Mouse (Mus musculus) hindbrain, embryonic 11.5 days (tissue): ENCODE measurements around the gene Sycn. TPM values are rescaled to one million over a fixed set of nuclear protein-coding genes. Genes with fewer than 3 reads are reported as not detected.

Experiments used
- ATAC-seq: fragments of 200-750 bp; cut with Nextera tagmentation; 2 replicates; pipeline ENCODE4 v1.8.0; 2017; ENCODE audit warnings: mild to moderate bottlenecking, moderate TSS enrichment, moderate library complexity; ENCODE audit not compliant: low FRiP score
- DNase-seq: peaks from one replicate; pipeline ENCODE4 v3.0.0-alpha.2; 2015; ENCODE audit warnings: low spot score
- H3K27ac ChIP-seq: fragments of 300-500 bp; sonication (generic); 2 replicates; pipeline ENCODE4 v1.5.1; 2014; ENCODE audit warnings: mild to moderate bottlenecking, low read depth, low read length
- H3K27me3 ChIP-seq: fragments of 300-500 bp; sonication (generic); 2 replicates; pipeline ENCODE4 v1.6.1; 2014; ENCODE audit warnings: mild to moderate bottlenecking, low read length, moderate library complexity, mixed read lengths; ENCODE audit not compliant: control insufficient read depth, insufficient read depth
- H3K36me3 ChIP-seq: fragments of 300-500 bp; sonication (generic); 2 replicates; pipeline ENCODE4 v1.6.1; 2014; ENCODE audit warnings: mild to moderate bottlenecking, low read length, moderate library complexity, mixed read lengths; ENCODE audit not compliant: control insufficient read depth, insufficient read depth
- H3K4me1 ChIP-seq: fragments of 300-500 bp; sonication (generic); replicated peaks from 2 replicates; pipeline ENCODE4 v1.6.1; 2014; ENCODE audit warnings: low read length, mixed read lengths; ENCODE audit not compliant: control insufficient read depth, insufficient read depth
- H3K4me2 ChIP-seq: fragments of 300-500 bp; sonication (generic); replicated peaks from 2 replicates; pipeline ENCODE4 v1.6.1; 2014; ENCODE audit warnings: mild to moderate bottlenecking, low read depth, low read length
- H3K4me3 ChIP-seq: fragments of 300-500 bp; sonication (generic); 2 replicates; pipeline ENCODE4 v1.5.1; 2014; ENCODE audit warnings: low read depth, low read length
- H3K9ac ChIP-seq: fragments of 300-500 bp; sonication (generic); 2 replicates; pipeline ENCODE4 v1.6.1; 2014; ENCODE audit warnings: low read depth, low read length
- H3K9me3 ChIP-seq: fragments of 300-500 bp; sonication (generic); 2 replicates; pipeline ENCODE4 v1.6.1; 2016; ENCODE audit warnings: low read length; ENCODE audit not compliant: control insufficient read depth
- WGBS: fragments of 180-500 bp; shearing (Covaris S2); extraction: QIAGEN DNeasy Blood & Tissue Kit; methylation state at CpG from one replicate; pipeline ENCODE4 v1.1.7; 2014; 5-methylcytosine and 5-hydroxymethylcytosine counted together
- polyA plus RNA-seq: library from polyadenylated mRNA; unstranded; fragments of >200 nt; fragmentation: Nextera tagmentation; extraction: Ambion mirVana; gene quantifications from 2 replicates; pipeline ENCODE4 v1.2.1, GENCODE M21; 2014

Sycn gene
- polyA plus RNA-seq, 1 experiment from 2014 or later = not detected

DNA sequence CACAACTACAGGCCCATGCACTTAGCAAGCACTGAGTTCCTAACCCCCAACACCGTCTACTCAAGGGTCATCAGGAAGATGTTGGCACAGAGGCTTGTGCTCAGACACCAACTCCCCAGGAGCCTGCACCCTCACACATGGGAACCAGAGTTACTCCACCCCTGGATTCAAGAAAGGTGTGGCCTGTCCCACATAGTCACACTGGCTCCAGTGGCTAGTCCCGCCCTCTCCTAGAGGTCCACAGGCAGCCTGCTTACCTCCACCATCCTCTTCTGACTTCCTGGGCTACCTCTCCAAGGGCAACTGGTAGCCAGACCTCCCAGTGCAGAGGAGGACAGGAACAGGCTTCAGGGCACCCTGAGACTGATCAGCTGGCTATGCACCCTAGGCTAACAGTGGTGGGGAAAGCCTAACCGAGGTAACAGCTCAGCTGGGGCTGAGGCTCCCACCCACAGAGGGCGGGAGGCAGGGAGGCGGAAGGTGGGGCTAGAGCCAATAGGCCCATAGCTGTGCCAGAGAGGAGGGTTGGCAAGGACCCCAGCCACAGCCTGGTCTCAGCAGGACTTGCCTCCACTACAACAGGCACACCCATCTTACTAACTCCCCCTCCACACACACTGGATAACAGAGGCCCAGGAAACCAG lies 35.7 kb downstream of the Sycn start:
- Histone ChIP-seq H3K4me1 (no peaks in the 10 kb centered on the region), H3K36me3 (no peaks in the 10 kb centered on the region), H3K4me2 (no peak overlapping the region), H3K27me3 (no peaks in the 10 kb centered on the region), H3K4me3 (no peak overlapping the region), H3K9ac (no peak overlapping the region), H3K9me3 (no peaks in the 10 kb centered on the region), H3K27ac (no peak overlapping the region)
- no peak for DNase-seq
- ATAC-seq = no peak
- 66% methylated on average over 5 of the region's 5 CpGs for WGBS

DNA sequence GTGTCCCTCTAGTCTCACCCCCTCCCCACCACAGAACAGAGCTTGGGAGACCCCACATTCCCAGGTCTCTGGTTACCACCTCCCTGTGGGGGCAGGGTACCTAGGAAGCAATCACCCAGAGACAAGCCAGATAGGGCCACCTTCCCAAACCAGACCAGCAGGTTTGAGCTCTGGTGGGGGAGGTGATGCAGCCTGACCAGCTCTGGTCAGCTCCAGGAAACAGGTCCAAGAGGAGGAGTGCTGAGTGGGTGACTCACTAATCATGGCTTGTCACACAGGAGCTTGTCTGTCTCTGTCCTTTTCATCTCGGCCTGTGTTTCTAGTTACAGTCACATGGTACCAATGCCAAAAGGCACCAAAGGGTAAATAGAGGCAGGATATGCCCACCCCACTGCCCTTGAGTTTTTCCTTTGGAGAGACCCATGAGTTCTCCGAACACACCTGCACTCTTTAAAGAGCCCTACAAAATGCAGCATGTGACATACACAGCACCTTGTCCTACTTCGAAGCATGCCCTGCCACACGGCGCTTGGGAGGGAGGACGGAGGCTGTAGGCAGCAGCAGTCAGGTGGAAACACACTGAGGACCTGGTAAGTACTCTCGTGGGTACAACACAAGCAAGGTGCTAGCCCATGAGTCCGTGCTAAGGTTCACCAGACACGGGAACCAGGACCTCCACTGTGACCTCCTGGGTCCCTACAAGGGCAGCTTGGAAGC lies 37.3 kb downstream of the Sycn start:
- no peaks in the 10 kb centered on the region for H3K4me1 ChIP-seq
- WGBS = 81% methylated on average over 9 of the region's 9 CpGs
- H3K27ac ChIP-seq = no peak overlapping the region
- no peaks in the 10 kb centered on the region for H3K36me3 ChIP-seq
- H3K4me3 ChIP-seq = no peak overlapping the region
- no peaks in the 10 kb centered on the region for H3K27me3 ChIP-seq
- ATAC-seq = no peak
- H3K9me3 ChIP-seq = no peaks in the 10 kb centered on the region
- H3K9ac ChIP-seq = no peak overlapping the region
- no peak for DNase-seq
- no peak overlapping the region for H3K4me2 ChIP-seq

DNA sequence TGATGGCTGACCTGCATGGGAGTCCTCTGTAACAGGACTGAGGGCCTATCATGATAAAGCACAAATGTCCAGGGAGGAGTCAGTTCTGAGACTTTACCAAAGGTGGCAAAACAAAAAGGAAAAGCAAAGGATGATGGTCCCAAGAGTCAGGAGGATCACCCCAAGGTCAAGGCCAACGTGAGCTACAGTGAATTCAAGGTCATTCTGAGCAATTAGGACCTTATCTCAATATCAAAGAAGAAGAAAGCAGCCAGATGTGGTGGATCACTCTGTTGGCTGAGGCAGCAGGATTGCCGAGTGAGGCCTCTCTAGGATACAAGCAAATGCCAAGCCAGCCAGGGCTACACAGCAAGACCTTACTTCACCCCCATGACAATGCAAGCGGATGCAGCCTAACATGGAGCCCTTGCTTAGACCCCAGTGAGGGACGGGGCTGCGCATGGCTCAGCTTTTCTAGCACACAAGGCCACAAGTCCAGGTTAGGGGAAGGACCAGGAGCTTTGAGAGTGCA lies 37.9 kb downstream of the Sycn start:
- ATAC-seq (no peak), DNase-seq (no peak)
- 80% methylated on average over 5 of the region's 5 CpGs for WGBS
- Histone ChIP-seq H3K27ac (no peak overlapping the region), H3K36me3 (no peaks in the 10 kb centered on the region), H3K4me3 (no peak overlapping the region), H3K9ac (no peak overlapping the region), H3K27me3 (no peaks in the 10 kb centered on the region), H3K4me2 (no peak overlapping the region), H3K4me1 (no peaks in the 10 kb centered on the region), H3K9me3 (no peaks in the 10 kb centered on the region)

DNA sequence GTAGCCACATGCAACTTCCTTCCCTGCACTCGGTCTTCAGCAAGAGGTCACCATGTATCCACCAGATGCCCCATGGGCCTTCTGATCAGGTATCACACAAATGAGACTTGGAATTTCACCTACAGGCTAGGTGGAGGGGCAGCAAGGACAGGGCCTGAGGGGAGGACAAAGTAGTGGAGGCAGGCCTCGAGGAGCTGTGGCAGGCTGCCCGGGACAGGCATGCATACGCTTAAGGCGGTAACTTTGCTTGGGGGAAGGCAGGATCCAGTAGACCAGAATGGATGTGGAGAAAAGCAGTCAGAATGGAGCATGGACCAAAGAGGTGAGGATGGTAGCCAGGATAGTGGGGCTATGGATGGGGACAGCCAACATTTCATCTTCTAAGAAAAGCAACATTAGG lies 39.1 kb downstream of the Sycn start:
- Histone ChIP-seq H3K9ac (no peak overlapping the region), H3K9me3 (no peaks in the 10 kb centered on the region), H3K4me2 (no peak overlapping the region), H3K4me1 (no peaks in the 10 kb centered on the region), H3K27me3 (no peaks in the 10 kb centered on the region), H3K36me3 (no peaks in the 10 kb centered on the region), H3K4me3 (no peak overlapping the region), H3K27ac (no peak overlapping the region)
- no peak for ATAC-seq
- 76% methylated on average over 5 of the region's 5 CpGs for WGBS
- DNase-seq = no peak

DNA sequence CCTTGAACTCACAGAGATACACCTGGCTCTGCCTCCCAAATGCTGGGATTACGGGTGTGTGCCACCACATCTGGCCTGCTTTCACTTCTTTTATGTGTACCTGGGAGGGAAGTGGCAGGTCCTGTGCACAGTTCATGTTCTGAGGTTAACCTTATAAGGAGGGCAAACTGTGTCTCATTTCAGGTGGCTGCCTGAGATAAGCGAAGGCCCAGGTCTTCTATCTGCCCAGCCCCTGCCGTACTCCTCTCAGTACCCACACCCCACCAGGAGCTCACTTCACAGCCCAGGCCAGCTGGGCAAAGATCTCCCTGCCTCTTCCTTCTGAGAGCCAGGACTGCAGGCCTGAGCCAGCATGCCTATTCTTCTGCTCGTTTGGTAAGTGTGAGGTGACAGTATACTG lies 41.0 kb downstream of the Sycn start:
- ATAC-seq (no peak), DNase-seq (no peak)

DNA sequence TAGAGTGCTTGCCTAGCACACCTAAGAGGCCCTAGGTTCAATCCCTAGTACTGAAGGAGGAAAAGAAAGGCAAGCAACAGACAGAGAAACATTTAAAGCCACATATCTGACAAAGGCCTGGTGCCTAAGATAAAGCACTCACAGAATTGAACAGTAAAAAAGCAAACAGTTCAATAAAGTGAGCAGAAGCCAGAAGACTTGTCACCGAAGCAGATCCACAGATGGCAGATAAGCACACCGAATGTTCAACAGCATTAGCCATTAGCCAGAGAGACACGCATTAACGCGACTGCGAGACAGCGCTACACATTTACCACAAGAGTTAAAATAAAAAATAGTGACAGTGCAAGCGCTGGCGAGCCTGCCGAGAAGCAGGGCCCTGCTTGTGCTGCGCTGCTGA lies 42.2 kb downstream of the Sycn start:
- DNase-seq = no peak
- Histone ChIP-seq H3K4me2 (no peak overlapping the region), H3K27ac (no peak overlapping the region), H3K36me3 (no peaks in the 10 kb centered on the region), H3K9ac (no peak overlapping the region), H3K27me3 (no peaks in the 10 kb centered on the region), H3K4me1 (peaks cover 7% of the 10 kb centered on the region), H3K4me3 (no peak overlapping the region), H3K9me3 (no peaks in the 10 kb centered on the region)
- no peak for ATAC-seq
- WGBS = 92% methylated on average over 11 of the region's 11 CpGs

More for the DNA sequence above, 41.0 kb downstream of the Sycn start:
- Histone ChIP-seq H3K9me3 (no peaks in the 10 kb centered on the region), H3K4me3 (no peak overlapping the region), H3K27ac (no peak overlapping the region), H3K9ac (no peak overlapping the region), H3K27me3 (no peaks in the 10 kb centered on the region), H3K4me2 (no peak overlapping the region), H3K4me1 (no peaks in the 10 kb centered on the region), H3K36me3 (no peaks in the 10 kb centered on the region)
- WGBS = 90% methylated on average over 4 of the region's 4 CpGs

DNA sequence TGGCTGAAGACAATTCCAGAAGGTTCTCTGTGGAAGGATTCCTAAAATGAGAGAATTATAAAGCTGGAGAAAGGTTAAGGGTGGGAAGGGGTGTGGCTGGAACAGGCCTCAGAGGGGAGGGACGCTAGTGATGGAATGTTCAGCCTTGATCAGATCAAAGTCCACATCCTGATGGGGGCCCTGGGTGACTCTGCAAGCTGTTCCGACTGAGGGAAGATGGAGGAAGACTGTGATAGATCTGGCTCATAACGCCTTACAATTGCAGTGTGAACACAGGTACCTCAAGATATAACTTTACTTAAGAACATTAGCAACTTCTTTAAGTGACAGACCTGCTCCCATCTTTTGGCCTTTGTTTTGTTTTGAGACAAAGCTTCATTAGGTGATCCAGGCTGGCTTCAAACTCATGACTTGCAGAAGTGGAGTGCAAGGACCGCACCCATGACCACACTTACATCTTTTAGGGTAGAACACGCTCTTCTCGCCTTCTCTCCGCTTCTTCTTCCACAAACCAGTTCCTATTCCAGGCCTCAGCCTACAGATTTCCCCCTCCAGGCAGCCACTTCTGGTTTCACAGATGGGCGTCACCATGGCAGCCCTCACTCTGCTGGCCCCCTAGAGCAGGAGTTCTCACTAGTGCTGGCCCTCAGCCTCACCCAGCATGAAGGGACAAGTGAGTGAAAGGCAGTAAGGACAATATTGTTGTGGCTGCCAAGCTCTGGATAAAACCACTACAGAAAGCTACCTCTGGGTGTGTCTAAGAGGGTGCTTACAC lies 43.1 kb downstream of the Sycn start:
- no peak overlapping the region for H3K4me2 ChIP-seq
- H3K4me1 ChIP-seq = peaks cover 9% of the 10 kb centered on the region
- no peak overlapping the region for H3K27ac ChIP-seq
- no peak overlapping the region for H3K4me3 ChIP-seq
- DNase-seq (no peak), ATAC-seq (no peak)
- no peak overlapping the region for H3K9ac ChIP-seq
- 87% methylated on average over 8 of the region's 8 CpGs for WGBS
- no peaks in the 10 kb centered on the region for H3K36me3 ChIP-seq
- H3K9me3 ChIP-seq = no peaks in the 10 kb centered on the region
- no peaks in the 10 kb centered on the region for H3K27me3 ChIP-seq

DNA sequence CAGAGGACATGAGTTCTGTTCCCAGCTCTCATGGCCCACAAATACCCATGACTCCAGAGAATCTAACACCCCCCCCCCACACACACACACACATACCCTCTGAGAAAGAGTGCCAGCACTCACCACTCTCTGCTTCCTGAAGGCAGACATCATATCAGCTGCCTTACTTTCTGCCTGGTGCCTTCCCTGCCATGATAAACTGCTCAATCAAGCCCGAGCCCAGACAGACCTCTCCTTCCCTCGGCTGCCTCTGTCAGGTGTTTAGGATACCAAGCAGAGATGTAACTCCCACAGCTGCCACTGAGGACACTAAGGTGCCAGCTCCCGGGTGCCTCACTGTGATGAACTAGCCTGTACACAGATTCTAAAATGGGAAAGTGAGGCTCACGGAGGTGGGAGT lies 43.8 kb downstream of the Sycn start:
- Histone ChIP-seq H3K4me1 (peaks cover 9% of the 10 kb centered on the region), H3K9me3 (no peaks in the 10 kb centered on the region), H3K4me3 (no peak overlapping the region), H3K27me3 (no peaks in the 10 kb centered on the region), H3K4me2 (no peak overlapping the region), H3K27ac (no peak overlapping the region), H3K36me3 (no peaks in the 10 kb centered on the region), H3K9ac (no peak overlapping the region)
- ATAC-seq (no peak), DNase-seq (no peak)
- WGBS = 75% methylated on average over 4 of the region's 4 CpGs
